Mouse (Mus musculus): ENCODE measurements around the gene Htt. TPM values are rescaled to one million over a fixed set of nuclear protein-coding genes. Genes with fewer than 3 reads are reported as not detected.
"Not testable (repeated sequence)": the region's sequence is repeated elsewhere in the genome, so short reads cannot be mapped to it uniquely, and the experiment has no call there.

Htt gene
- polyA plus RNA-seq (2012; rRNA removed): 4.1 and 7.3 TPM in 2 replicates

GRCm38 (mm10) chr5:34761509-34761908 is at the start of gene Htt:
TSS of gene Htt (plus strand) at chr5:34761740.
- TF ChIP-seq CTCF (IDR thresholded peaks at IDR 0.05; ENCODE audit: extremely low read depth, insufficient read length, insufficient replicate concordance, low read depth, low read length) (no peak), POLR2A (IDR thresholded peaks at IDR 0.05; ENCODE audit: low read depth, low read length) (peak; percentile 52; the same call in 1 of the 2 replicates)
- H3K4me1 ChIP-seq (ENCODE audit: control insufficient read depth, insufficient read depth, insufficient read length, low read length): peaks cover 4% of the 10 kb centered on the region; the same call in 1 of the 2 replicates
- WGBS: under 1% methylated on average over 35 of the region's 35 CpGs
- H3K27ac ChIP-seq (ENCODE audit: insufficient read depth, low read depth, low read length): peak within 1 kb of the TSS; percentile 59
- no peaks in the 10 kb centered on the region for H3K36me3 ChIP-seq (ENCODE audit: control insufficient read depth, insufficient read depth, low read length)
- no peaks in the 10 kb centered on the region for H3K27me3 ChIP-seq (ENCODE audit: control insufficient read depth, insufficient read depth, low read length)
- H3K4me3 ChIP-seq (ENCODE audit: low read depth, low read length): peak within 1 kb of the TSS; percentile 93

GRCm38 (mm10) chr5:34714371-34714770 is 47.2 kb upstream of the Htt start:
- not testable (repeated sequence) for H3K4me3 ChIP-seq (ENCODE audit: low read depth, low read length); H3K4me1 ChIP-seq (ENCODE audit: control insufficient read depth, insufficient read depth, insufficient read length, low read length); H3K27ac ChIP-seq (ENCODE audit: insufficient read depth, low read depth, low read length); H3K27me3 ChIP-seq (ENCODE audit: control insufficient read depth, insufficient read depth, low read length); H3K36me3 ChIP-seq (ENCODE audit: control insufficient read depth, insufficient read depth, low read length)
- 52% methylated on average over 3 of the region's 3 CpGs for WGBS

GRCm38 (mm10) chr5:34714816-34715215 is 46.7 kb upstream of the Htt start:
- Histone ChIP-seq H3K4me1 (ENCODE audit: control insufficient read depth, insufficient read depth, insufficient read length, low read length) (no peaks in the 10 kb centered on the region), H3K27ac (ENCODE audit: insufficient read depth, low read depth, low read length) (no peak overlapping the region), H3K36me3 (ENCODE audit: control insufficient read depth, insufficient read depth, low read length) (no peaks in the 10 kb centered on the region), H3K27me3 (ENCODE audit: control insufficient read depth, insufficient read depth, low read length) (no peaks in the 10 kb centered on the region), H3K4me3 (ENCODE audit: low read depth, low read length) (no peak overlapping the region)
- 76% methylated on average over 5 of the region's 5 CpGs for WGBS
- TF ChIP-seq CTCF (IDR thresholded peaks at IDR 0.05; ENCODE audit: extremely low read depth, insufficient read length, insufficient replicate concordance, low read depth, low read length): no peak
- TF ChIP-seq POLR2A (IDR thresholded peaks at IDR 0.05; ENCODE audit: low read depth, low read length): no peak

GRCm38 (mm10) chr5:34729141-34729540 is 32.4 kb upstream of the Htt start:
- H3K27ac ChIP-seq (ENCODE audit: insufficient read depth, low read depth, low read length): no peak overlapping the region

GRCm38 (mm10) chr5:34730255-34730654 is 31.3 kb upstream of the Htt start:
- Histone ChIP-seq H3K4me1 (ENCODE audit: control insufficient read depth, insufficient read depth, insufficient read length, low read length) (no peaks in the 10 kb centered on the region), H3K36me3 (ENCODE audit: control insufficient read depth, insufficient read depth, low read length) (no peaks in the 10 kb centered on the region), H3K4me3 (ENCODE audit: low read depth, low read length) (no peak overlapping the region), H3K27ac (ENCODE audit: insufficient read depth, low read depth, low read length) (no peak overlapping the region), H3K27me3 (ENCODE audit: control insufficient read depth, insufficient read depth, low read length) (no peaks in the 10 kb centered on the region)
- 49% methylated on average over 1 of the region's 1 CpGs for WGBS
- TF ChIP-seq POLR2A (IDR thresholded peaks at IDR 0.05; ENCODE audit: low read depth, low read length) (no peak), CTCF (IDR thresholded peaks at IDR 0.05; ENCODE audit: extremely low read depth, insufficient read length, insufficient replicate concordance, low read depth, low read length) (no peak)

More at GRCm38 (mm10) chr5:34729141-34729540, 32.4 kb upstream of the Htt start:
- no peaks in the 10 kb centered on the region for H3K36me3 ChIP-seq (ENCODE audit: control insufficient read depth, insufficient read depth, low read length)
- H3K4me3 ChIP-seq (ENCODE audit: low read depth, low read length): no peak overlapping the region
- no peaks in the 10 kb centered on the region for H3K4me1 ChIP-seq (ENCODE audit: control insufficient read depth, insufficient read depth, insufficient read length, low read length)
- no peaks in the 10 kb centered on the region for H3K27me3 ChIP-seq (ENCODE audit: control insufficient read depth, insufficient read depth, low read length)
- TF ChIP-seq POLR2A (IDR thresholded peaks at IDR 0.05; ENCODE audit: low read depth, low read length) (no peak), CTCF (IDR thresholded peaks at IDR 0.05; ENCODE audit: extremely low read depth, insufficient read length, insufficient replicate concordance, low read depth, low read length) (no peak)

- no peaks in the 10 kb centered on the region for H3K4me1 ChIP-seq (ENCODE audit: control insufficient read depth, insufficient read depth, insufficient read length, low read length)
- H3K27ac ChIP-seq (ENCODE audit: insufficient read depth, low read depth, low read length): no peak overlapping the region
- H3K36me3 ChIP-seq (ENCODE audit: control insufficient read depth, insufficient read depth, low read length): no peaks in the 10 kb centered on the region
- no peaks in the 10 kb centered on the region for H3K27me3 ChIP-seq (ENCODE audit: control insufficient read depth, insufficient read depth, low read length)
- TF ChIP-seq CTCF (IDR thresholded peaks at IDR 0.05; ENCODE audit: extremely low read depth, insufficient read length, insufficient replicate concordance, low read depth, low read length): no peak
- TF ChIP-seq POLR2A (IDR thresholded peaks at IDR 0.05; ENCODE audit: low read depth, low read length): no peak
- H3K4me3 ChIP-seq (ENCODE audit: low read depth, low read length): no peak overlapping the region
- WGBS: 50% methylated on average over 3 of the region's 3 CpGs
Measured at GRCm38 (mm10) chr5:34751477-34751876, 10.1 kb upstream of the Htt start.

GRCm38 (mm10) chr5:34758762-34759161 is 2.8 kb upstream of the Htt start:
- Histone ChIP-seq H3K27ac (ENCODE audit: insufficient read depth, low read depth, low read length) (no peak overlapping the region), H3K4me1 (ENCODE audit: control insufficient read depth, insufficient read depth, insufficient read length, low read length) (peaks cover 4% of the 10 kb centered on the region; the same call in 1 of the 2 replicates), H3K27me3 (ENCODE audit: control insufficient read depth, insufficient read depth, low read length) (no peaks in the 10 kb centered on the region), H3K4me3 (ENCODE audit: low read depth, low read length) (no peak overlapping the region), H3K36me3 (ENCODE audit: control insufficient read depth, insufficient read depth, low read length) (no peaks in the 10 kb centered on the region)
- TF ChIP-seq POLR2A (IDR thresholded peaks at IDR 0.05; ENCODE audit: low read depth, low read length) (no peak), CTCF (IDR thresholded peaks at IDR 0.05; ENCODE audit: extremely low read depth, insufficient read length, insufficient replicate concordance, low read depth, low read length) (no peak)
- WGBS: 72% methylated on average over 1 of the region's 1 CpGs
